Mouse (Mus musculus) Muller cell, postnatal 12 days (primary cell): Measurements from ENCODE around the gene Acsm2.
"Not testable (repeated sequence)": the region's sequence is repeated elsewhere in the genome, so short reads cannot be mapped to it uniquely, and the experiment has no call there.

Experiments used
- DNase-seq: peaks from one replicate; pipeline ENCODE4 v3.0.0-alpha.2; 2015; ENCODE audit errors: inconsistent ontology term

Gene Acsm2

GRCm38 (mm10) chr7:119562476-119562875 lies 8.3 kb downstream of the Acsm2 start:
- DNase-seq, result not testable (repeated sequence)

- no peak for DNase-seq
Observed at GRCm38 (mm10) chr7:119594530-119595107, 40.5 kb downstream of the Acsm2 start.

GRCm38 (mm10) chr7:119595306-119595705 lies 41.2 kb downstream of the Acsm2 start:
- no peak for DNase-seq

GRCm38 (mm10) chr7:119596536-119596935 lies 42.4 kb downstream of the Acsm2 start:
- DNase-seq, result no peak

- DNase-seq, result no peak
Observed at GRCm38 (mm10) chr7:119601195-119601953, 47.2 kb downstream of the Acsm2 start.

GRCm38 (mm10) chr7:119601954-119602317 lies 47.8 kb downstream of the Acsm2 start:
- DNase-seq, result no peak

- DNase-seq, result no peak
Observed at GRCm38 (mm10) chr7:119604903-119605483, 50.9 kb downstream of the Acsm2 start.

- DNase-seq, result no peak
Observed at GRCm38 (mm10) chr7:119605926-119606663, 52.0 kb downstream of the Acsm2 start.

GRCm38 (mm10) chr7:119606664-119607076 lies 52.5 kb downstream of the Acsm2 start, which contains the start of gene Acsm1:
Gene Acsm1, plus strand, starts transcription at chr7:119607026.
- no peak for DNase-seq

GRCm38 (mm10) chr7:119607796-119608515 lies 53.8 kb downstream of the Acsm2 start:
- no peak for DNase-seq

GRCm38 (mm10) chr7:119616531-119616930 lies 62.4 kb downstream of the Acsm2 start:
- no peak for DNase-seq

- DNase-seq, result no peak
Observed at GRCm38 (mm10) chr7:119617593-119617992, 63.5 kb downstream of the Acsm2 start.

- no peak for DNase-seq
Observed at GRCm38 (mm10) chr7:119618209-119618935, 64.2 kb downstream of the Acsm2 start.

GRCm38 (mm10) chr7:119620157-119620556 lies 66.0 kb downstream of the Acsm2 start:
- no peak for DNase-seq

GRCm38 (mm10) chr7:119638773-119639172 lies 84.6 kb downstream of the Acsm2 start:
- no peak for DNase-seq

- no peak for DNase-seq
Observed at GRCm38 (mm10) chr7:119642307-119642706, 88.2 kb downstream of the Acsm2 start.
